Mouse (Mus musculus) B cell, adult 62 days (primary cell): Measurements from ENCODE around the gene Tmem200a. TPM values are rescaled to one million over a fixed set of nuclear protein-coding genes. Genes with fewer than 3 reads are reported as not detected.

Experiments used
- total RNA-seq: library from RNA; stranded (reverse); gene quantifications from 4 replicates; pipeline ENCODE4 v1.2.4, GENCODE M21; 2023

Gene Tmem200a
- not detected in 4 replicates for total RNA-seq

DNA sequence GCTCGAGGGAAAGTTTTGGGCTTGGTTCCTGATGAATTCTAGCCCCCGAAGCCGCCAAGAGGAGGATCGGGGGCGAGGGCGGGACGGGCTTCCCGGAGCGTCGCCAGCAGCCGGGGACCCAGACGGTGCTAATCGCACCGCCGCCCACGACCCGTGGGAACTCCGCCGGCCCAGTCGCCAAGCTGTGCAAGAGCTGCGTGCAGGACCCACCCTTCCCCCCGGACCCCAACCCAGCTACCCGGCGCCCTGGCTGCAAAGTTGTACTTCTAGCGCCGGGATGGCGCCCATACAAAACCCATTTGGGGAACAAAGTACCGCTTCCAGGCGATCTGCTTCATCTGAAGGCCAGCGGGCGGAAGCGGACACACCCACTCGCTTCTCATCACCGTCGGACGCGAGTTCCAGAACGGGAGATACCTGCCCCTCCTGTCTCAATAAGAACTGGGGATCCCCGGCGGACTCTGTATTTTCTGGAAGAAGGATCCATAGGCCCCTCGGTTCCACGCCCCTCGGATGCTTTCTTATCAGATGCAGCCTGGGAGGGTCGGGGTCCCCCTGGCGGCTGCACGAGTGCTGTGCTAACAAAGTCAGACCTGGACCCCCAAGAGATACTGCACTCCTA is at the start of gene Tmem200a:
Tmem200a (minus strand) TSS at position 532 of the 622 bp plus-strand sequence.

DNA sequence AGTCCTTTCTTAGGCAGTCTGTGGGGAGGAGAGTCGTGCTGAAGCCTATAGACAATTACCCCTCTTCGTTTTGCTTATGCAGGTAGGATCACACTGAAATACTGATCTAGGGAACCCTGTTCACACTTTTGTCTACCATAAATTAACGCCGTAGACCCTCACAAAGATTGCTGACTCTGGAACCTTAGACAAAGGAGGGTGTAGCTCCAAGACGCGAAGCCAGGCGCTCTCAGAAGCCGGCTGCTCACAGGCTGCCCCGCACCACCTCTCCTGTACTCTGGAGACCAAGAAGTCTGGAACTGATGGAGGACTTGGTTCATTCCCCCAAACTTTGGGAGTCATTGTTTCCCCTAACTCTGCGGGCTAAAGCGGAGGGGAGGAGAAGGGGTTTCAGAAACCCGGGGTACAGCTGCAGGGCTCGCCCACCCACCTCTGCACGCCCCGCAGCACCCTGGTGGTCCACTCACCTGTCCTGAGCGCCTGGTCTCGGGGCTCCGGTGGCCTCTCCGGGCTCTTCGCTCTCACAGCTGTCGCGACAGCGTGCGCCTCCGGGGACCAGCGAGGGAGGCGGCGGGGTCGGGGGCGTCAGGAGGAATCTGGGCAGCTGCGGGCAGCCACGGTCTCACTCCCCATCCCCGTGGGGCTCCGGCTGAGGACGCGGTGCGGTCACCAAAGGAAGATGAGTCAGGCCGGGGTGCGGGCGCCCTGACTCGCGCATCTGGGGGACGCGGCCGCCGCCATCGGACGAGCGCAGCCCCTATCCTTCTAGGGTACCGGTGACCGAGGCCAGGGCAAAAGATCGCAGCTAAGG is 976 bp downstream of the Tmem200a start, which contains the start of gene Gm9767:
Gm9767 (plus strand) TSS at position 585 of the 811 bp plus-strand sequence.

Other genes with a start within 250 kb of the Tmem200a start
- gene Gm9767, start 797 bp downstream of the Tmem200a start, total RNA-seq, result not detected in 4 replicates
- gene Samd3, start 150.7 kb upstream of the Tmem200a start, total RNA-seq, result 0.45 to 0.79 TPM in 2 of 4 replicates, not detected in the others